Mouse (Mus musculus) heart, postnatal 0 days (tissue): ENCODE measurements at regions not wholly inside any gene's neighbourhood (a gene's known extent, or its start where the extent isn't known, plus 50 kb on each side); places are given as distances from the start of the nearest gene placed in this dataset.

Source experiments
- CTCF ChIP-seq: IDR thresholded peaks from 2 replicates; pipeline ENCODE4 v1.5.1; 2016; ENCODE audit warnings: antibody characterized with exemption, control low read depth, low read depth
- EP300 ChIP-seq: IDR thresholded peaks from 2 replicates; pipeline ENCODE4 v1.6.1; 2016; ENCODE audit warnings: antibody characterized with exemption, low read depth

DNA sequence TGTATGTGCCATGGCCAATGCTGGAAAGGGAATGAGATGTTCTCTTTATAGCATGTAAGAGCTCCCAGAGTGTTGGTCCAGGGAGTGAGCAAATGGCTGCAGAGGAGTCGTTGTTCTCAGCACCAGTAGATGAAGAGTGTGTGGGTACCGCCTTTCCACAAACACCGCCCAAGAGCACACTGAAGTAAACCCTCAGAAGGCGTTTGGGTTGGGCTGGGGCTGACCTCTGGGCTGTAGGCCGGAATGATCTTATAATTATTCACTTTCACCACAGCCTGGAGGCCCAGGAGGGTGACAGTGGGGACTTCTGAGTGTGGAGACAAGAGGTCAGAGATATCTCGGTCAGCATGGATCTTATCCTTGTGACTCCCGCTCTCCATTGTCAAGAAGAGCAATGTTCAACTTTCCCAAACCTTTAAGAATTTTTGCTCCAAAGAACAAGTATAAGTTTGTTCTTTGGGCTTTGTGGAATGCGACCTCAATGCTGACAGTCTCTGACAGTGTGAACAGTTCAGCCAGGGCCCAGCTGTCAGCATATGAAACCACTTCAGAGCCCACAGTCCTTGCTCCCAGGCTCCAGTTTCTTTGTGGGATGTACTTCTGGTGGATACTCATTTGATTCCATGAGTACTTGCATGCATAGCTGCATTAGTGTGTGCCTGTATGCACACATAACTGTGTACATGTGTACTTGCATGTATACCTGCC lies 53.0 kb upstream of the Irf2bp2 start:
- TF ChIP-seq EP300 (no peak), CTCF (no peak)
